Mouse (Mus musculus): Measurements from ENCODE around the gene Smg6. TPM values are rescaled to one million over a fixed set of nuclear protein-coding genes. Genes with fewer than 3 reads are reported as not detected.

The Smg6 gene
- 14.3 TPM for polyA plus RNA-seq (2014; fragmentation: Illumina TruSeq; extraction: RNeasy Lipid Tissue Mini Kit (QIAGEN cat#74804); ENCODE audit: low read depth, low replicate concordance)

DNA sequence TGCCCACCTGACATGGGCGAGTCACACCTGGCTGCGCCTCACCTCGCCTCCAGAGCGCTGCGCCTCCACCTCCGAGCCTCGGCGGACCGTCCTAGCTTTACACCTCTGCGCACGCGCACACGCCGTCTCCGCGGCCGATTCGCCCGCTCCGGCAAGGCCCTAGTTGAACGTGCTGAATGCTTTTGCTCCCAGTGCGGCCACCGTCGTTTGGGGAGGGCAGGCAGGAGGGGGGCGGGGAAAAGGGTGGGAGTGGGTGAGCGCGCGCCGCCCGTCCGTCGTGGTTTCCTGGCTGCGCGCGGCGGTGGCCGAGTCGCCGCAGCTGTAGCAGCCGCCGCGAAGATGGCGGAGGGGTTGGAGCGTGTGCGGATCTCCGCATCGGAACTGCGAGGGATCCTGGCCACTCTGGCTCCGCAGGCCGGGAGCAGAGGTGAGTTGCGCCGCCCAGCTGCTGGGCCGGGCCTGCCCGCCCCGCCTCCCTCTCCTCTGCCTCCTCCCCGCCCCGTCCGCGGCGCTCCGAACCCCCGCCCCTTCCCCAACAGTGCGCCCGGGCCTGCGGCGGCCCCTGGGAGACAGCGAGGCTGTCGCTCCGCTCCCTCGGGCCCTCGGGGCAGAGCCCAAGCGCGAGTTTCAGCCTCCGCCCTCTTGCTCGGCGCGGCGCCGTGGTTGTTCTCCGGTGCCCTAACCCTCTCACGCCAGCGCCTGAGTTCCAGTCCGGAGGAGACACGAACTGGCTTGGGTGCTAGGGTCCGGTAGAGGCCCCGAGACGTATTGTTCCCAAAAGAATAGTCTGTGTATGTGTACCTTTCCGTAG, at the start of gene Smg6, which contains the start of gene Srr:
Gene Smg6, plus strand, starts transcription at position 247 of the 811 bp plus-strand sequence.
Gene Srr, minus strand, starts transcription at position 372 of the 811 bp plus-strand sequence.

GRCm38 (mm10) chr11:74896901-74897677, 28.5 kb upstream of the Smg6 start, which contains the start of gene Sgsm2:
Gene Sgsm2, minus strand, starts transcription at chr11:74897060.

DNA sequence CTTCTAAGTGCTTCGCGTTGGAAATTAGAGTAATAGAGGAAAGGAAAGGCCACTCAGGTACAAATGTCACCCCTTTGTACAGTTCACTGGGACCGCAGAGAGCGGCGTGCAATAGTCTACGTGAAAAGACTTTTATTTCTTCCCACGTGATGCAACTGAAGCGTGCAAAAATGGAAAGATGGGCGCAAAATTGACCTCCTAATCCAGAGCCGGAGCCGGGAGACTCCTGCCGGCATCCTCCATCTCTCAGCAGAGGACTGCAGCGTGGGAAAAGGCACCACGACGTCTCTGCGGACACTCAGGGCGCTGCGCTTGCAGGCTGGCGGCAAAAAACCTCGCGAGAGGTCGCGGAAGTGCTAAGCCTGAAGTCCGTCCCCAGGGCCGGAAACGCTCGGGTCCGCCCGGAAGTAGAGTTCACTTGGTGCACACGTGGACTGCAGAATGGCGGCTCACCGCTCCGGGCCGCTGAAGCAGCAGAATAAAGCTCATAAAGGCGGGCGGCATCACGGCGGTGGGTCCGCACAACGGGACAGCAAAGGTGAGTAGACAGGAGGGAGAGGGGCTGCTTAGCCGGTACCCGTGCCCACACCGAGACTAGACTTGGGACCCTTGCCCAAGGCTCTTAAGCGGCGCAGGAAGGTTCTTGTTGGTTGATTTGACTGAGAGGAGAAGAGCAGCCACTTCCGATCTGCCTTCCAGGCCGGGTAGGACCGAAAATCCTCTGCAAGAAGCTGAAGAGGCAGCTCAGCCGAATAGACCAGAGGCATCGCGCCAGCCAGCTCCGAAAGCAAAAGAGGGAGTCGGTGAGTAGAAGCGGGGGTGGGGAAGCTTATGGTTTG, 27.7 kb upstream of the Smg6 start, which contains the start of gene Tsr1:
Gene Tsr1, plus strand, starts transcription at position 394 of the 839 bp plus-strand sequence.

GRCm38 (mm10) chr11:75169405-75170080, 243.9 kb downstream of the Smg6 start, which contains the start of gene Hic1:
Gene Hic1, minus strand, starts transcription at chr11:75169519.

GRCm38 (mm10) chr11:75178672-75179208, 253.1 kb downstream of the Smg6 start, which contains the start of gene Ovca2:
Gene Ovca2, minus strand, starts transcription at chr11:75178835.

GRCm38 (mm10) chr11:75190905-75191441, 265.4 kb downstream of the Smg6 start, which contains the start of gene Dph1:
Gene Dph1, minus strand, starts transcription at chr11:75191241.

DNA sequence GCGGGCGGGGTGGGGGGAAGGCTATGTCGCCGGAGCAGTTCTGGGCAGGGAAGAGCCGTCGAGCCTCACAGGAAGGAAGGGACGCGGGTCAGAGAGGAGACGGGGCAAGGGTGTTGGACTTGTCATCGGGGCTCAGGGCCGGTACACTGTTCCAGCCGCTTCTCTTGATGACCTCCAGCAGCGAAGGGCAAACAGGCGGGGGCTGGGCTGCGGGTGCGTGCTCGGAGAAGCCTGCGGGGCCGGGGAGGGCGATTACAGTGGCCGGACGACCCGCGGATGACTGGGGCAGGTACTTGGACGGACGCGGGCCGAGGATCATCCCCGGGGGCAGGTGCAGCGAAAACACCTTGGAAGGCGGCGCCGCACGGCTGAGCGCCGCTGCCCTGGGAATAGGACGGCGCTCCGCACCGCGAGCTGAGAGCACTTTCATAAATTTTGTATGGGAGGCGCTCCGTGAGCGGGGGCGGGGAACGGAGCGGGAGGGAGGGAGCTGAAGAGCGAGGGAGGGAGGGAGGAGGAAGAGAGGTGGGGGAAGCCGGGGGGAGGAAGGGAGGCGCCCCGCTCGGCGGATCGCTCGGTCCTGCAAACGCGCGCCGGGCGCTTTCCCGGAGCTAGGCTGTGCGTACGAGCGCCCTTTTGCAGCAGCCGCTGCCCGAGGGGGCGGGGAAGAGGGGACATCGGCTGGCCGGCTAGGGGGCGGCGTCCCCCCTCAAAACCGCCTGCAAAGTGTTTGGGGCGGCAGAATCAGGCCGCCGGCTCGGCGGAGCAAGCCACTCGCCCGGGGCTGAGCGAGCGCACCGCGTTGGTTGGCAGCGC, 267.8 kb downstream of the Smg6 start, which contains the start of gene Rtn4rl1:
Gene Rtn4rl1, plus strand, starts transcription at position 528 of the 816 bp plus-strand sequence.

Other genes starting within 250 kb of the Smg6 start
- 933 TPM for gene Pafah1b1, start 201.2 kb upstream of the Smg6 start, polyA plus RNA-seq (2014; fragmentation: Illumina TruSeq; extraction: RNeasy Lipid Tissue Mini Kit (QIAGEN cat#74804); ENCODE audit: low read depth, low replicate concordance)
- gene Mettl16, start 155.0 kb upstream of the Smg6 start, polyA plus RNA-seq (2014; fragmentation: Illumina TruSeq; extraction: RNeasy Lipid Tissue Mini Kit (QIAGEN cat#74804); ENCODE audit: low read depth, low replicate concordance), result 43.4 TPM
- 1.8 TPM for gene Mnt, start 94.9 kb upstream of the Smg6 start, polyA plus RNA-seq (2014; fragmentation: Illumina TruSeq; extraction: RNeasy Lipid Tissue Mini Kit (QIAGEN cat#74804); ENCODE audit: low read depth, low replicate concordance)
- 1.6 TPM for gene Sgsm2, start 28.8 kb upstream of the Smg6 start, polyA plus RNA-seq (2014; fragmentation: Illumina TruSeq; extraction: RNeasy Lipid Tissue Mini Kit (QIAGEN cat#74804); ENCODE audit: low read depth, low replicate concordance)
- 39.0 TPM for gene Tsr1, start 27.8 kb upstream of the Smg6 start, polyA plus RNA-seq (2014; fragmentation: Illumina TruSeq; extraction: RNeasy Lipid Tissue Mini Kit (QIAGEN cat#74804); ENCODE audit: low read depth, low replicate concordance)
- gene Srr, start 125 bp downstream of the Smg6 start, polyA plus RNA-seq (2014; fragmentation: Illumina TruSeq; extraction: RNeasy Lipid Tissue Mini Kit (QIAGEN cat#74804); ENCODE audit: low read depth, low replicate concordance), result 80.8 TPM
- 0.23 TPM for gene Hic1, start 243.7 kb downstream of the Smg6 start, polyA plus RNA-seq (2014; fragmentation: Illumina TruSeq; extraction: RNeasy Lipid Tissue Mini Kit (QIAGEN cat#74804); ENCODE audit: low read depth, low replicate concordance)